Mouse (Mus musculus) small intestine, adult 2 months (tissue): ENCODE results near the gene Mfap2.

Source experiments
- CTCF ChIP-seq: fragments of 200-500 bp; IDR thresholded peaks from 2 replicates; pipeline ENCODE4 v1.5.1; 2012; ENCODE audit warnings: low read depth, mild to moderate bottlenecking, control low read depth, inconsistent platforms, low read length, moderate library complexity, mixed read lengths; ENCODE audit not compliant: insufficient replicate concordance, insufficient read length; ENCODE audit errors: extremely low read depth
- POLR2A ChIP-seq: fragments of 200-500 bp; IDR thresholded peaks from 2 replicates; pipeline ENCODE4 v1.6.1; 2012; ENCODE audit warnings: low read depth, mild to moderate bottlenecking, control low read depth, inconsistent platforms, low read length, moderate library complexity

DNA sequence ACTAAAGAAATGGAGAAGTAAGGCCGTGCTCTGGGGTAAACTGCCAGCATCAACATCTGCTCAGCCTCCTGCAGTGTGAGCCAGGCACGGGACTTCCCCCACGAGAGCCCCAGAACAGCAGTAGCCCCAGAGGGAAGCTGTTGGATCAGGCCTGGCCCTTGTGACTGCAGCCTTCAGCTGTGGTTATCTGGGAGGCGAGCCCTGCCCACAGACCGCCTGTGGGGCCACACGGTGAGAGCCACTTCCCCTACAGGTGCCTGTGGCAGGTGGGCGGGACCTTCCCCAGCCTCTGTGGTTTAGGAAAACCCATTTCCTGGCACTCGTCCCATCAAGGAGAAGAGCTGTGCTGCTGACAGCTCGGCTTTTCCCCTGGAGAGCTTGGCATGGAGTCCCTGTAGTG is 26.8 kb upstream of the Mfap2 start:
- TF ChIP-seq POLR2A: no peak
- no peak for TF ChIP-seq CTCF
